Mouse (Mus musculus) layer of hippocampus, adult 8-10 months (tissue): Measurements from ENCODE around the gene H2-T22. TPM values are rescaled to one million over a fixed set of nuclear protein-coding genes. Genes with fewer than 3 reads are reported as not detected.

Experiments used
- DNase-seq, 2 experiments: peaks; one replicate each; pipeline ENCODE4 v3.0.0; 2022; ENCODE audit warnings: low spot score in 2 of 2
- total RNA-seq, 4 experiments: library from RNA; stranded (reverse); gene quantifications; 2 replicates each; pipeline ENCODE4 v1.2.4; 2022

Gene H2-T22
- total RNA-seq, 4 experiments from 2014 or later, result 15.7 to 18.4 (median 16.5) TPM

GRCm38 (mm10) chr17:35998545-35999305, 43.8 kb downstream of the H2-T22 start:
- DNase-seq, result no peak

GRCm38 (mm10) chr17:35997713-35998510, 44.6 kb downstream of the H2-T22 start:
- no peak for DNase-seq

GRCm38 (mm10) chr17:35996949-35997348, 45.6 kb downstream of the H2-T22 start:
- peak; percentile 89 to 96 for DNase-seq

- no peak for DNase-seq
Measured at GRCm38 (mm10) chr17:35994879-35995240, 47.7 kb downstream of the H2-T22 start.

- peak; percentile 80 to 81 for DNase-seq
Measured at GRCm38 (mm10) chr17:35994175-35994878, 48.2 kb downstream of the H2-T22 start.

GRCm38 (mm10) chr17:35993675-35994074, 48.9 kb downstream of the H2-T22 start:
- DNase-seq, result peak; percentile 52 to 78

GRCm38 (mm10) chr17:35991781-35992180, 50.8 kb downstream of the H2-T22 start:
- no peak for DNase-seq

Other genes with a start within 250 kb of the H2-T22 start
- gene Ier3, start 221.1 kb downstream of the H2-T22 start, total RNA-seq, result 10 to 100 TPM in 1 of 4 experiments, 1 to 10 TPM in 3; 4.9 to 11.0 (median 7.3) TPM
- gene Flot1, start 219.5 kb downstream of the H2-T22 start, total RNA-seq, result 100 to 1,000 TPM; 124 to 142 (median 137) TPM
- 100 to 1,000 TPM; 339 to 357 (median 343) TPM for gene Tubb5, start 204.4 kb downstream of the H2-T22 start, total RNA-seq
- gene Mdc1, start 201.2 kb downstream of the H2-T22 start, total RNA-seq, result 10 to 100 TPM; 16.9 to 20.1 (median 18.3) TPM
- gene Nrm, start 181.4 kb downstream of the H2-T22 start, total RNA-seq, result 1 to 10 TPM; 1.8 to 3.7 (median 1.9) TPM
- gene Ppp1r18, start 177.2 kb downstream of the H2-T22 start, total RNA-seq, result 10 to 100 TPM in 2 of 4 experiments, 1 to 10 TPM in 2; 6.5 to 19.5 (median 12.8) TPM
- 10 to 100 TPM; 28.3 to 35.3 (median 31.4) TPM for gene Dhx16, start 162.9 kb downstream of the H2-T22 start, total RNA-seq
- gene 2310061I04Rik, start 145.3 kb downstream of the H2-T22 start, total RNA-seq, result 10 to 100 TPM; 45.9 to 61.4 (median 50.0) TPM
- gene Atat1, start 132.7 kb downstream of the H2-T22 start, total RNA-seq, result 10 to 100 TPM; 53.2 to 64.1 (median 60.0) TPM
- 10 to 100 TPM; 39.0 to 57.9 (median 42.8) TPM for gene Mrps18b, start 126.4 kb downstream of the H2-T22 start, total RNA-seq
- gene Ppp1r10, start 126.3 kb downstream of the H2-T22 start, total RNA-seq, result 10 to 100 TPM; 71.6 to 79.8 (median 74.6) TPM
- gene Abcf1, start 73.0 kb downstream of the H2-T22 start, total RNA-seq, result 10 to 100 TPM; 68.3 to 76.5 (median 72.7) TPM
- gene Gnl1, start 62.9 kb downstream of the H2-T22 start, total RNA-seq, result 100 to 1,000 TPM; 135 to 141 (median 138) TPM
- 10 to 100 TPM; 40.5 to 52.4 (median 45.4) TPM for gene Prr3, start 62.5 kb downstream of the H2-T22 start, total RNA-seq
- 1 to 10 TPM in 3 of 4 experiments, under 1 TPM in 1; 0.80 to 4.4 (median 2.6) TPM for gene H2-T24, start 22.2 kb downstream of the H2-T22 start, total RNA-seq
- 10 to 100 TPM in 2 of 4 experiments, 1 to 10 TPM in 2; 6.6 to 30.9 (median 14.2) TPM for gene H2-T23, start 9.9 kb downstream of the H2-T22 start, total RNA-seq
- gene Gm6034, start 214 bp upstream of the H2-T22 start, total RNA-seq, result not detected
- 1 to 10 TPM in 3 of 4 experiments, under 1 TPM in 1; 1.00 to 5.0 (median 2.2) TPM for gene Gm11127, start 15.6 kb upstream of the H2-T22 start, total RNA-seq
- gene Gm19684, start 78.9 kb upstream of the H2-T22 start, total RNA-seq, result under 1 TPM in 3 of 4 experiments, not detected in 1; 0.22 to 0.61 (median 0.28) TPM
- gene Gm7030, start 86.7 kb upstream of the H2-T22 start, total RNA-seq, result under 1 TPM in 1 of 4 experiments, not detected in 3; 0.57 TPM
- gene Gm8909, start 125.8 kb upstream of the H2-T22 start, total RNA-seq, result not detected
- not detected for gene H2-T3, start 147.5 kb upstream of the H2-T22 start, total RNA-seq
- gene Rpp21, start 215.3 kb upstream of the H2-T22 start, total RNA-seq, result 10 to 100 TPM; 39.1 to 50.1 (median 45.3) TPM
- 10 to 100 TPM; 23.2 to 27.7 (median 25.4) TPM for gene Trim39, start 229.5 kb upstream of the H2-T22 start, total RNA-seq
- not detected for gene H2-M10.2, start 243.7 kb upstream of the H2-T22 start, total RNA-seq